Mouse (Mus musculus) liver, postnatal 0 days (tissue): Measurements from ENCODE around the gene Sfswap. TPM values are rescaled to one million over a fixed set of nuclear protein-coding genes. Genes with fewer than 3 reads are reported as not detected.

Source experiments
- ATAC-seq: fragments of 200-750 bp; cut with Nextera tagmentation; 2 replicates; pipeline ENCODE4 v1.8.0; 2017; ENCODE audit warnings: mild to moderate bottlenecking, moderate library complexity
- DNase-seq: peaks from one replicate; pipeline ENCODE4 v3.0.0-alpha.2; 2016
- H3K27ac ChIP-seq: fragments of 300-500 bp; sonication (generic); 2 replicates; pipeline ENCODE4 v1.5.1; 2014; ENCODE audit warnings: antibody characterized with exemption, moderate library complexity, mild to moderate bottlenecking, low read depth
- H3K27me3 ChIP-seq: fragments of 300-500 bp; sonication (generic); 2 replicates; pipeline ENCODE4 v1.6.1; 2014; ENCODE audit warnings: low read length, control low read depth, mixed read lengths; ENCODE audit not compliant: insufficient read depth
- H3K36me3 ChIP-seq: fragments of 300-500 bp; sonication (generic); replicated peaks from 2 replicates; pipeline ENCODE4 v1.6.1; 2014; ENCODE audit warnings: mild to moderate bottlenecking, control low read depth, low read length, moderate library complexity, mixed read lengths; ENCODE audit not compliant: insufficient read depth
- H3K4me1 ChIP-seq: fragments of 300-500 bp; sonication (generic); 2 replicates; pipeline ENCODE4 v1.6.1; 2014; ENCODE audit warnings: antibody characterized with exemption, mild to moderate bottlenecking, control low read depth; ENCODE audit not compliant: insufficient read depth
- H3K4me2 ChIP-seq: fragments of 300-500 bp; sonication (generic); 2 replicates; pipeline ENCODE4 v1.6.1; 2014; ENCODE audit warnings: low read depth, mild to moderate bottlenecking, low read length, moderate library complexity, mixed read lengths
- H3K4me3 ChIP-seq: fragments of 300-500 bp; sonication (generic); 2 replicates; pipeline ENCODE4 v1.5.1; 2014; ENCODE audit warnings: low read depth, low read length
- H3K9ac ChIP-seq: fragments of 300-500 bp; sonication (generic); replicated peaks from 2 replicates; pipeline ENCODE4 v1.6.1; 2014; ENCODE audit warnings: mild to moderate bottlenecking, moderate library complexity
- H3K9me3 ChIP-seq: fragments of 300-500 bp; sonication (generic); 2 replicates; pipeline ENCODE4 v1.6.1; 2016; ENCODE audit warnings: mild to moderate bottlenecking, control low read depth, low read length, mixed read lengths
- CTCF ChIP-seq: sonication (generic); IDR thresholded peaks from 2 replicates; pipeline ENCODE4 v1.5.1; 2016; ENCODE audit warnings: antibody characterized with exemption, low read depth
- EP300 ChIP-seq: IDR thresholded peaks from 2 replicates; pipeline ENCODE4 v1.6.1; 2016; ENCODE audit warnings: antibody characterized with exemption, low read depth, mild to moderate bottlenecking
- WGBS: fragments of 180-500 bp; shearing (Covaris S2); extraction: QIAGEN DNeasy Blood & Tissue Kit; methylation state at CpG from one replicate; pipeline ENCODE4 v1.1.7; 2014; ENCODE audit not compliant: insufficient replicate concordance; 5-methylcytosine and 5-hydroxymethylcytosine counted together
- polyA plus RNA-seq: library from polyadenylated mRNA; unstranded; fragments of >200 nt; fragmentation: Nextera tagmentation; extraction: Ambion mirVana; gene quantifications from 2 replicates; pipeline ENCODE4 v1.2.1, GENCODE M21; 2015

Sfswap gene
- polyA plus RNA-seq, 1 experiment from 2014 or later, result 11.0 TPM

DNA sequence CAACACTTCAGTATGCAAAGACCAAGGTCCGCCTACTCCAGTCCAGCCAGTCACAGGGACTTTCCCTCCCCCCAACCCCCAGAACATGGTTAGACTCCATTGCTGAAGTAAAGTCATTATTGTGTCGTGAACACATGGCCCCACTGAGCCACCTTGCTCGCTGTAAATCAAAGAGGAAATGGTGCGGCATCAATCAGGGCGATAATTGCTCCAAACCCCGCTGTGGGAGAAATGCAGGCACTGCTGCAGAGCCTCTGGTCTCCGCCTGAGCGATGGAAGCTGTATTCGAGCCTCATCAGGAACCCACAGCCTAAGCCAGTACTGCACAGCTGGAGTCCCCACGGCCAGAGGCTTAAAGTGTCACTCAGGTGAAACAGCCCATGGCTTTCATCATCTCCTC, 11.1 kb upstream of the Sfswap start:
- no peak overlapping the region for H3K27ac ChIP-seq
- no peak overlapping the region for H3K4me3 ChIP-seq
- H3K27me3 ChIP-seq, result no peaks in the 10 kb centered on the region
- ATAC-seq, result no peak
- H3K4me2 ChIP-seq, result no peak overlapping the region
- no peak for TF ChIP-seq EP300
- TF ChIP-seq CTCF, result no peak
- H3K36me3 ChIP-seq, result no peaks in the 10 kb centered on the region
- no peak for DNase-seq
- 31% methylated on average over 10 of the region's 10 CpGs for WGBS
- H3K9ac ChIP-seq, result no peak overlapping the region
- no peaks in the 10 kb centered on the region for H3K9me3 ChIP-seq
- no peaks in the 10 kb centered on the region for H3K4me1 ChIP-seq

DNA sequence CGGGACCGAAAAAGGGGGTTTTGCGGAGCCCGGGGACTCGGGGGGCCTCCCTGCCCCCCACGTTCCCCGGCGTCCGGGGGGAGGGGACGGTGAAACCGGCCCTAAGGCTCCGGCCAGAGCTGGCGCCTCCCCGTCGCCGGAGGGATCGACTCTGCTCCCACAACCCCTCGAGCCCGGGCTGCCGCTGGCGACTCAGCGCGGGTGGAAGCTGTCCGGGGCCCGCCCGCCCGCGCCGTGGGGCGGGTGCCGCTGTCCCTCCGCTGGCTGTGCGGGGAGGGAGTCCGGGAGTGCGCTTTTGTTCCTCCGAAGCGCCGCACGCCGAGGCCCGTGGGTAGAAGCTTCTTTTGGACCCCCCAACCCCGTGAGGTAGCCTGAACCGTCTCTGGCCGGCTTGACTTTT, 650 bp downstream of the Sfswap start:
- ATAC-seq (peak; percentile 53), DNase-seq (peak; percentile 51)
- peak overlapping the region; percentile 88 for H3K27ac ChIP-seq
- H3K27me3 ChIP-seq, result no peaks in the 10 kb centered on the region
- TF ChIP-seq EP300, result no peak
- no peak for TF ChIP-seq CTCF
- H3K4me3 ChIP-seq, result peak overlapping the region; percentile 99
- under 1% methylated on average over 38 of the region's 44 CpGs for WGBS
- peaks cover 11% of the 10 kb centered on the region for H3K4me1 ChIP-seq
- H3K4me2 ChIP-seq, result peak overlapping the region; percentile 98
- no peaks in the 10 kb centered on the region for H3K9me3 ChIP-seq
- peak overlapping the region; percentile 97 for H3K9ac ChIP-seq
- peaks cover 29% of the 10 kb centered on the region for H3K36me3 ChIP-seq

DNA sequence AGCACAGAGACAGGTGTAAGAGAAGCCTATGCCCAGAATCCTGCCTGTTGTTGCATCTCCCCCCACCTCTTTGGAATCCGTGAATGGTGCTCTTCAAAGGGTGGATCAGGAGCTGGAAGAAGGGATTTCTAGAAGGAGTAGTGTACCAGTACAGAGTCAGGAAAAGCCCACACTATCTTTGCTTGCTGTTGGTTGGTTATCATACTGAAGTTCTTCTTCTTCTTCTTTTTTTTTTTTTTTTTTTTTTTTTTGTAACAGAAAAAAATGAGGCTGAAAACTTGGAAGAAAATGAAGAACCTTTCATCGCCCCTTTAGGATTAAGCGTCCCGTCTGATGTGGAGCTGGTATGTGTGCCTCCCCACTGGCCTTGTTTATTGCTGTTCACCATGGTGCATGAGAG, 5.9 kb downstream of the Sfswap start:
- ATAC-seq (no peak), DNase-seq (no peak)
- Histone ChIP-seq H3K36me3 (peaks cover 68% of the 10 kb centered on the region), H3K9me3 (no peaks in the 10 kb centered on the region), H3K9ac (no peak overlapping the region), H3K4me2 (no peak overlapping the region), H3K4me3 (no peak overlapping the region), H3K27me3 (no peaks in the 10 kb centered on the region), H3K27ac (no peak overlapping the region), H3K4me1 (peaks cover 10% of the 10 kb centered on the region)
- TF ChIP-seq EP300 (no peak), CTCF (no peak)
- WGBS, result 91% methylated on average over 4 of the region's 4 CpGs

DNA sequence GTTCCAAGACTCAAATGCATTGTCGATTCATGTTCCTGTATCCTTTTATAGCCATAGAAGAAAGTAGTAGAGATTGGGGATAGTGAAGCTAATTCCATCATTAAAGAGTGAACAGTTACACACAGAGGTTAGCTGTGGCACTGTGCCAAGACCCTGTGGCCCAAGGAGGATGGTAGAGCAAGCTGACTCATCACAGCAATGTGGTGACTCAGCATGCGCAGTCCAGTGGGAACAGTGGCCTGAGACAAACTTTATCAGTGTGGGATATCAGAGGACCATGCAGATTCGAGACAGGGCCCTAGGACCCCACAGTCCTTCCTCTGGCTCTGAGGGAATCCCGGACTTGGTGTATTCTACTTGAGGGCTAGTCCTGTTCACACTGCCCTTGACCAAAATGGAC, 17.2 kb downstream of the Sfswap start:
- Histone ChIP-seq H3K27ac (no peak overlapping the region), H3K27me3 (no peaks in the 10 kb centered on the region), H3K4me2 (no peak overlapping the region), H3K9ac (no peak overlapping the region), H3K36me3 (peaks cover 84% of the 10 kb centered on the region), H3K4me3 (no peak overlapping the region), H3K9me3 (no peaks in the 10 kb centered on the region), H3K4me1 (no peaks in the 10 kb centered on the region)
- peak; percentile 31 for DNase-seq
- TF ChIP-seq EP300 (no peak), CTCF (no peak)
- no peak for ATAC-seq
- WGBS, result 79% methylated on average over 4 of the region's 4 CpGs

DNA sequence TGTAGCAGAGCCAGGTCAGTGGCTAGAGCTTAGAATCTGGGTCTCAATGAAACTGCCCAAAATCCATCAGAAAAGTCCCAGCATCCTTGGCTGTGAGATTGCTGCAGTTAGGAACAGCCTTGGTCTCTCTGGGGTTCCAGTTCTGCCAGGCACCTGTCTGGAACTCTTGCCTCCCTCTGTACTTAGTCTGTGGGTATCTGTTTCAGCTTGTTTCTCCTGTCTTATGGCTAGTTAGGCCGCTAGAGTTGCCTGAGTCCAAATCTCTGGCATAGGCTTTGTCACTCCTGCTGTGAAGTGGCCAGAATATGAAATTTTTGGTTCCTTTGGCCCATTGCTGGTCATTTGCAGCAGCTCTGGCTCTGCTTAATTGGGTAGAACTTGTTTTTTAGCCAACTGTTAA, 17.8 kb downstream of the Sfswap start:
- H3K27me3 ChIP-seq, result no peaks in the 10 kb centered on the region
- TF ChIP-seq CTCF (no peak), EP300 (no peak)
- H3K4me3 ChIP-seq, result no peak overlapping the region
- no peaks in the 10 kb centered on the region for H3K9me3 ChIP-seq
- ATAC-seq (no peak), DNase-seq (no peak)
- H3K36me3 ChIP-seq, result peaks cover 84% of the 10 kb centered on the region
- no peak overlapping the region for H3K4me2 ChIP-seq
- H3K4me1 ChIP-seq, result no peaks in the 10 kb centered on the region
- H3K9ac ChIP-seq, result no peak overlapping the region
- 78% methylated on average over 1 of the region's 1 CpGs for WGBS
- H3K27ac ChIP-seq, result no peak overlapping the region

DNA sequence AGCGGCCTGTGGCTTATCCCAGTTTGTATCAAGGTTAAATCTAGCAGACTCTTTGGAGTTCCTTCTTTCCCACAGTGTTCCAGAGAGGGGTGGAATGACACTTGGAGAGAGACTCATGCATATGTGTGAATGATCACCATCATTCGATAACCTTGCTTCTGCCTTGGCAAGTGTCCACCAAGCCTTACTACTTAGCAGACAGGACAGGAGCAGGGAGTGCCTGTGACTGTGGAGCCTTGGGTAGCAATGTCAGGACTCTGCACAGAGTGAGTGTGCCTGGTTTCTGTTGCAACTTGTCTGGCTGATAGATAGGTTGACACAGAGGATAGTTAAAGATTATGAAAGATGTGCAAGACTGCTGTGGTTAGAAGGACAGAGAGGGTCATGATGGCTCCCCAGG, 18.6 kb downstream of the Sfswap start:
- H3K27me3 ChIP-seq, result no peaks in the 10 kb centered on the region
- no peak overlapping the region for H3K4me2 ChIP-seq
- no peaks in the 10 kb centered on the region for H3K4me1 ChIP-seq
- peaks cover 84% of the 10 kb centered on the region for H3K36me3 ChIP-seq
- no peak for ATAC-seq
- no peak overlapping the region for H3K9ac ChIP-seq
- no peak overlapping the region for H3K27ac ChIP-seq
- 97% methylated on average over 2 of the region's 2 CpGs for WGBS
- TF ChIP-seq EP300 (no peak), CTCF (no peak)
- DNase-seq, result no peak
- no peaks in the 10 kb centered on the region for H3K9me3 ChIP-seq
- no peak overlapping the region for H3K4me3 ChIP-seq

DNA sequence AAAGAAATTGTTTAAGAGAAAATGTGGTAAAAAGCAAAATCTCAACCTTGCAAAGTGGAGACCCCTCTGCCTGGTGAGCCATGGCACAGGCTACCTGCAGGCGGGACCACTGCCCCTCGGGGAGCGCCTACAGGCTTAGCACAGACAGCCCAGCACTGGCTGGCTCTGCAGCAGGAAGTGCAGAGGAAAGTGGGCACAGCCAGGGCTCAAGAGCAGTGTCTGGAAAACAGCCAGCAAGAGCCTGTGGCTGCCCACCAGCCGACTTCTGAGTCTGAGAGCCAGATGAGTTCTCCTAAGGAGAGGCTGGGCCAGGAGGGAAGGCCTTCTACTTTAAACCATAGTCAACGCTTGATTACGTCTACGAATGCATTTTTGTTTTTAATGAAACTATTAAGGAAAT, 20.5 kb downstream of the Sfswap start:
- H3K36me3 ChIP-seq, result peaks cover 78% of the 10 kb centered on the region
- TF ChIP-seq CTCF, result no peak
- TF ChIP-seq EP300, result no peak
- H3K9ac ChIP-seq, result no peak overlapping the region

More for the DNA sequence above, 20.5 kb downstream of the Sfswap start:
- ATAC-seq (no peak), DNase-seq (no peak)
- Histone ChIP-seq H3K4me2 (no peak overlapping the region), H3K4me3 (no peak overlapping the region), H3K4me1 (no peaks in the 10 kb centered on the region), H3K27me3 (no peaks in the 10 kb centered on the region), H3K9me3 (no peaks in the 10 kb centered on the region), H3K27ac (no peak overlapping the region)
- 88% methylated on average over 7 of the region's 7 CpGs for WGBS
